In genomic region chr1:155029195-155029879, GRCm38 (mm10) we compare ENCODE assay signal across 9 mouse cellular contexts.
DNase-seq lines count a peak whose midpoint lies in the region; ATAC-seq lines count a peak whose summit lies in the region.
"Had no signal": no experiment of that assay in that cellular context is flagged by ENCODE, and none has a peak within 500 bp of the region (broad histone marks: within the 10 kb centered on the region; RNA-seq: fewer than 3 reads in every experiment).

No protein-coding gene starts in this region.

- no peak for ATAC-seq in heart, embryonic 14.5 days (ENCODE audit: insufficient number of reproducible peaks, insufficient read depth, low FRiP score, low read depth)
- ATAC-seq in frontal cortex, adult (ENCODE audit: low TSS enrichment) = peak; percentile 79
- ATAC-seq in liver, embryonic 11.5 days (replicated peaks; ENCODE audit: low FRiP score) = no peak; the same call in 1 of the 2 replicates
- ATAC-seq in forebrain, embryonic 12.5 days (ENCODE audit: low FRiP score) = no peak
- ATAC-seq: Patski had no signal

- H3K27ac ChIP-seq in heart, embryonic 14.5 days (replicated peaks in 1 of 2; ENCODE audit: control insufficient read depth in 1 of 2, insufficient read depth in 1 of 2, low read depth in 2 of 2, low read length in 2 of 2) = peak overlapping the region in 1 of 2 experiments; percentile 12; a peak in 1 of 4 replicates
- peak overlapping the region; percentile 43 for H3K27ac ChIP-seq in liver, embryonic 11.5 days (ENCODE audit: low read depth, low read length)
- no peak overlapping the region for H3K27ac ChIP-seq in forebrain, embryonic 12.5 days

- H3K9ac ChIP-seq in heart, embryonic 14.5 days (ENCODE audit: low read length) = peak overlapping the region; percentile 2; the same call in 1 of the 2 replicates
- peak overlapping the region; percentile 60 for H3K9ac ChIP-seq in liver, embryonic 11.5 days (ENCODE audit: low read depth, low read length)
- no peak overlapping the region for H3K9ac ChIP-seq in forebrain, embryonic 12.5 days

- H3K4me1 ChIP-seq in heart, embryonic 14.5 days (ENCODE audit: control insufficient read depth in 2 of 2, insufficient read depth in 2 of 2, low read length in 2 of 2) = peaks cover 23 to 30% of the 10 kb centered on the region in 2 experiments
- H3K4me1 ChIP-seq in liver, embryonic 11.5 days (replicated peaks; ENCODE audit: control insufficient read depth, insufficient read depth, low read length) = peaks cover 47% of the 10 kb centered on the region
- peaks cover 22% of the 10 kb centered on the region for H3K4me1 ChIP-seq in forebrain, embryonic 12.5 days

- H3K27me3 ChIP-seq in heart, embryonic 14.5 days (ENCODE audit: control insufficient read depth, insufficient read depth, low read length) = no peaks in the 10 kb centered on the region
- no peaks in the 10 kb centered on the region; the same call in 1 of the 2 replicates for H3K27me3 ChIP-seq in liver, embryonic 11.5 days (replicated peaks; ENCODE audit: control insufficient read depth, insufficient read depth, low read length)
- 0 out of 2 replicates have a peak, but pooled peaks cover 6% of the 10 kb centered on the region for H3K27me3 ChIP-seq in forebrain, embryonic 12.5 days
- H3K27me3 ChIP-seq: Patski had no signal

- H3K4me2 ChIP-seq in heart, embryonic 14.5 days (ENCODE audit: low read length) = peak overlapping the region; percentile 43
- H3K4me2 ChIP-seq in liver, embryonic 11.5 days = peak overlapping the region; percentile 71
- no peak overlapping the region for H3K4me2 ChIP-seq in forebrain, embryonic 12.5 days

- H3K4me3 ChIP-seq in heart, embryonic 14.5 days (ENCODE audit: control insufficient read depth in 1 of 2, insufficient read depth in 1 of 2, low read depth in 1 of 2, low read length in 2 of 2) = no peak overlapping the region
- peak overlapping the region; percentile 38 for H3K4me3 ChIP-seq in liver, embryonic 11.5 days (ENCODE audit: low read depth, low read length)
- H3K4me3 ChIP-seq in forebrain, embryonic 12.5 days (replicated peaks) = no peak overlapping the region

- no peak for DNase-seq in heart, adult 11 months
- DNase-seq in CD4-positive helper T cell, adult 2 months (ENCODE audit: low read depth, low spot score) = peak; percentile 66
- DNase-seq in liver, embryonic 11.5 days (ENCODE audit: low spot score) = no peak
- DNase-seq in thymus, postnatal 25 days = peak; percentile 74
- DNase-seq in gastrocnemius, postnatal 25 days = no peak

- H3K9me3 ChIP-seq in heart, embryonic 14.5 days (ENCODE audit: control insufficient read depth, low read length) = no peaks in the 10 kb centered on the region
- no peaks in the 10 kb centered on the region for H3K9me3 ChIP-seq in liver, embryonic 11.5 days (ENCODE audit: control insufficient read depth, low read length)
- H3K9me3 ChIP-seq in forebrain, embryonic 12.5 days = no peaks in the 10 kb centered on the region

- 50% methylated on average over 17 of the region's 17 CpGs for WGBS in heart, embryonic 14.5 days
- 37% methylated on average over 17 of the region's 17 CpGs for WGBS in liver, embryonic 11.5 days
- WGBS in forebrain, embryonic 12.5 days = 65% methylated on average over 17 of the region's 17 CpGs

- no peaks in the 10 kb centered on the region for H3K36me3 ChIP-seq in heart, embryonic 14.5 days (ENCODE audit: control insufficient read depth, insufficient read depth, low read length)
- no peaks in the 10 kb centered on the region for H3K36me3 ChIP-seq in liver, embryonic 11.5 days (ENCODE audit: control insufficient read depth, insufficient read depth, low read length)
- H3K36me3 ChIP-seq in forebrain, embryonic 12.5 days (replicated peaks) = no peaks in the 10 kb centered on the region

Comparison
In these comparisons a context has a peak if more than half of its experiments do, and no peak if none do; other contexts are left out.
1. DNase-seq: peak in CD4-positive helper T cell, adult 2 months (single experiment) and thymus, postnatal 25 days (single experiment); none in heart, adult 11 months (single experiment), liver, embryonic 11.5 days (single experiment) and gastrocnemius, postnatal 25 days (single experiment).